Comparison of ENCODE assay signal across 21 mouse cellular contexts in genomic region chr10:112851997-112852396, GRCm38 (mm10).
"Had no signal": no experiment of that assay in that cellular context is flagged by ENCODE, and none has a peak within 500 bp of the region (broad histone marks: within the 10 kb centered on the region; RNA-seq: fewer than 3 reads in every experiment).

No protein-coding gene starts in this region.

- H3K9me3 ChIP-seq: midbrain, embryonic 10.5 days; midbrain, embryonic 12.5 days; neural tube, embryonic 13.5 days; neural tube, embryonic 15.5 days; stomach, embryonic 15.5 days had no signal

- H3K36me3 ChIP-seq: midbrain, embryonic 10.5 days; midbrain, embryonic 12.5 days; neural tube, embryonic 13.5 days; neural tube, embryonic 15.5 days; stomach, embryonic 15.5 days had no signal

- H3K27ac ChIP-seq: midbrain, embryonic 10.5 days; midbrain, embryonic 12.5 days; neural tube, embryonic 13.5 days; neural tube, embryonic 15.5 days; stomach, embryonic 15.5 days; stomach, postnatal 0 days had no signal

- H3K4me1 ChIP-seq: midbrain, embryonic 10.5 days; midbrain, embryonic 12.5 days; neural tube, embryonic 13.5 days; neural tube, embryonic 15.5 days; stomach, embryonic 15.5 days had no signal

- H3K4me3 ChIP-seq: midbrain, embryonic 10.5 days; midbrain, embryonic 12.5 days; myocyte; neural tube, embryonic 13.5 days; neural tube, embryonic 15.5 days; stomach, embryonic 15.5 days had no signal

- DNase-seq: lung, adult 18-20 months; lung, embryonic 14.5 days; lung, postnatal 10 days; lung, postnatal 4 days; midbrain, embryonic 14.5 days; retina, postnatal 1 day; right cerebral cortex, adult 18-20 months; right cerebral cortex, postnatal 25 days; right cerebral cortex, postnatal 4 days; spleen, adult 18-20 months; thymus, adult 2 months; thymus, postnatal 25 days; thymus, postnatal 4 days had no signal

- H3K4me2 ChIP-seq: lung, embryonic 14.5 days; midbrain, embryonic 12.5 days; neural tube, embryonic 13.5 days; neural tube, embryonic 15.5 days; stomach, embryonic 15.5 days had no signal

- ATAC-seq: midbrain, embryonic 16.5 days had no signal

- H3K9ac ChIP-seq: lung, embryonic 14.5 days; midbrain, embryonic 12.5 days; neural tube, embryonic 13.5 days; neural tube, embryonic 15.5 days; stomach, embryonic 15.5 days had no signal

- H3K27me3 ChIP-seq: midbrain, embryonic 12.5 days; neural tube, embryonic 13.5 days; neural tube, embryonic 15.5 days; stomach, embryonic 15.5 days had no signal
